Comparison of ENCODE assay signal across 19 mouse cellular contexts in the genomic region with DNA sequence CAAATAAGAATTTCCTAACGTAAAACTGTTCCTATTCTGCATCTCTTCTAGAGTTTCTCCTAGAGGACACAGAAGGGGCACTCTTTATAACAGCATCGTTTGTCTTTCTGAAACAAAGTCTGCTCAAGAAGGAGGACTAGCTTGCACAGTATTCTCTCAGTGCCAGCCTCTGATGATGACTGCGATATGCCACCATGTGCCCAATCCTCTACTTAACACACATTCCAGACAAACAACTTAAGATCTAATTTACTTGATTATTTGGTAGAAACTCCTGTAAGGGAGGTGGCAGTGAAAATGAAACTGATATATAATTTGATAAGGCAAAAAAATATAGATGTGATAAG.
A peak's percentile ranks its signal among the peaks of the same experiment; 100 is the strongest.
DNase-seq lines count a peak whose midpoint lies in the region; ATAC-seq and TF ChIP-seq lines count a peak whose summit lies in the region.
"Had no signal": no experiment of that assay in that cellular context is flagged by ENCODE, and none has a peak within 500 bp of the region (broad histone marks: within the 10 kb centered on the region; RNA-seq: fewer than 3 reads in every experiment).

No protein-coding gene starts in this region.

- ATAC-seq in neural tube, embryonic 13.5 days (ENCODE audit: low read depth) = no peak
- no peak for ATAC-seq in neural tube, embryonic 15.5 days (ENCODE audit: low FRiP score)
- ATAC-seq in intestine, embryonic 15.5 days = peak; percentile 62
- no peak for ATAC-seq in intestine, postnatal 0 days
- no peak for ATAC-seq in kidney, embryonic 14.5 days (ENCODE audit: low FRiP score, low TSS enrichment)
- ATAC-seq: forebrain, embryonic 13.5 days; forebrain, embryonic 15.5 days had no signal

- 0 out of 2 replicates have a peak overlapping the region, but pooled peaks have one; percentile 28 for H3K27ac ChIP-seq in neural tube, embryonic 13.5 days (replicated peaks)
- no peak overlapping the region for H3K27ac ChIP-seq in neural tube, embryonic 15.5 days (replicated peaks)
- H3K27ac ChIP-seq in intestine, embryonic 15.5 days = no peak overlapping the region
- no peak overlapping the region for H3K27ac ChIP-seq in intestine, postnatal 0 days (ENCODE audit: low read depth, low read length)
- no peak overlapping the region for H3K27ac ChIP-seq in kidney, embryonic 14.5 days (ENCODE audit: low read depth, low read length)
- H3K27ac ChIP-seq: embryonic facial prominence, embryonic 10.5 days; embryonic facial prominence, embryonic 12.5 days; forebrain, embryonic 13.5 days; forebrain, embryonic 15.5 days had no signal

- DNase-seq in lung, postnatal 4 days = no peak
- no peak for DNase-seq in urinary bladder, postnatal 25 days (ENCODE audit: low spot score)
- DNase-seq: adrenal gland, adult 2 months; adrenal gland, postnatal 10 days; adrenal gland, postnatal 36 days; cerebellum, adult 11-12 months; cerebellum, adult 2 months; cerebellum, adult 9-10 months; cerebellum, postnatal 10 days; cerebellum, postnatal 25 days had no signal

- H3K4me2 ChIP-seq in neural tube, embryonic 13.5 days = no peak overlapping the region
- no peak overlapping the region for H3K4me2 ChIP-seq in neural tube, embryonic 15.5 days
- H3K4me2 ChIP-seq in intestine, embryonic 15.5 days (replicated peaks) = no peak overlapping the region
- peak overlapping the region; percentile 27 for H3K4me2 ChIP-seq in intestine, postnatal 0 days (replicated peaks; ENCODE audit: low read depth)
- H3K4me2 ChIP-seq in kidney, embryonic 14.5 days (replicated peaks; ENCODE audit: low read depth, low read length) = no peak overlapping the region
- H3K4me2 ChIP-seq: embryonic facial prominence, embryonic 12.5 days; forebrain, embryonic 13.5 days; forebrain, embryonic 15.5 days had no signal

- no peak overlapping the region for H3K4me3 ChIP-seq in neural tube, embryonic 13.5 days
- no peak overlapping the region for H3K4me3 ChIP-seq in neural tube, embryonic 15.5 days (replicated peaks)
- H3K4me3 ChIP-seq in intestine, embryonic 15.5 days (replicated peaks) = no peak overlapping the region
- no peak overlapping the region for H3K4me3 ChIP-seq in intestine, postnatal 0 days (ENCODE audit: low read depth, low read length)
- H3K4me3 ChIP-seq in kidney, embryonic 14.5 days (ENCODE audit: low read length) = no peak overlapping the region
- H3K4me3 ChIP-seq: embryonic facial prominence, embryonic 10.5 days; embryonic facial prominence, embryonic 12.5 days; forebrain, embryonic 13.5 days; forebrain, embryonic 15.5 days had no signal

- H3K9me3 ChIP-seq in neural tube, embryonic 13.5 days = no peaks in the 10 kb centered on the region
- no peaks in the 10 kb centered on the region for H3K9me3 ChIP-seq in neural tube, embryonic 15.5 days (replicated peaks)
- no peaks in the 10 kb centered on the region for H3K9me3 ChIP-seq in intestine, embryonic 15.5 days
- no peaks in the 10 kb centered on the region for H3K9me3 ChIP-seq in intestine, postnatal 0 days (ENCODE audit: control insufficient read depth)
- no peaks in the 10 kb centered on the region for H3K9me3 ChIP-seq in kidney, embryonic 14.5 days (ENCODE audit: control insufficient read depth, low read length)
- H3K9me3 ChIP-seq: embryonic facial prominence, embryonic 10.5 days; embryonic facial prominence, embryonic 12.5 days; forebrain, embryonic 13.5 days; forebrain, embryonic 15.5 days had no signal

- H3K4me1 ChIP-seq in neural tube, embryonic 13.5 days (replicated peaks) = 0 out of 2 replicates have a peak, but pooled peaks cover 4% of the 10 kb centered on the region
- no peaks in the 10 kb centered on the region for H3K4me1 ChIP-seq in neural tube, embryonic 15.5 days
- no peaks in the 10 kb centered on the region for H3K4me1 ChIP-seq in intestine, embryonic 15.5 days (replicated peaks)
- H3K4me1 ChIP-seq in intestine, postnatal 0 days (replicated peaks; ENCODE audit: control insufficient read depth, insufficient read depth, low read length) = no peaks in the 10 kb centered on the region
- no peaks in the 10 kb centered on the region for H3K4me1 ChIP-seq in kidney, embryonic 14.5 days (ENCODE audit: control insufficient read depth, insufficient read depth, low read length)
- H3K4me1 ChIP-seq: embryonic facial prominence, embryonic 10.5 days; embryonic facial prominence, embryonic 12.5 days; forebrain, embryonic 13.5 days had no signal

- no peak overlapping the region for H3K9ac ChIP-seq in neural tube, embryonic 13.5 days
- H3K9ac ChIP-seq in neural tube, embryonic 15.5 days (replicated peaks) = no peak overlapping the region
- H3K9ac ChIP-seq in intestine, embryonic 15.5 days = no peak overlapping the region
- no peak overlapping the region for H3K9ac ChIP-seq in intestine, postnatal 0 days (ENCODE audit: low read depth, low read length)
- H3K9ac ChIP-seq in kidney, embryonic 14.5 days (ENCODE audit: low read depth, low read length) = no peak overlapping the region
- H3K9ac ChIP-seq: embryonic facial prominence, embryonic 12.5 days; forebrain, embryonic 13.5 days; forebrain, embryonic 15.5 days had no signal

- no peaks in the 10 kb centered on the region for H3K36me3 ChIP-seq in neural tube, embryonic 13.5 days
- H3K36me3 ChIP-seq in neural tube, embryonic 15.5 days = no peaks in the 10 kb centered on the region
- no peaks in the 10 kb centered on the region for H3K36me3 ChIP-seq in intestine, embryonic 15.5 days
- no peaks in the 10 kb centered on the region for H3K36me3 ChIP-seq in intestine, postnatal 0 days (ENCODE audit: control insufficient read depth, insufficient read depth)
- H3K36me3 ChIP-seq in kidney, embryonic 14.5 days (ENCODE audit: control insufficient read depth, insufficient read depth, low read length) = no peaks in the 10 kb centered on the region
- H3K36me3 ChIP-seq: embryonic facial prominence, embryonic 10.5 days; embryonic facial prominence, embryonic 12.5 days; forebrain, embryonic 15.5 days had no signal

- no peaks in the 10 kb centered on the region for H3K27me3 ChIP-seq in neural tube, embryonic 13.5 days
- no peaks in the 10 kb centered on the region for H3K27me3 ChIP-seq in neural tube, embryonic 15.5 days (replicated peaks)
- no peaks in the 10 kb centered on the region for H3K27me3 ChIP-seq in intestine, embryonic 15.5 days (replicated peaks)
- no peaks in the 10 kb centered on the region for H3K27me3 ChIP-seq in intestine, postnatal 0 days (replicated peaks; ENCODE audit: control insufficient read depth, insufficient read depth, low read length)
- no peaks in the 10 kb centered on the region for H3K27me3 ChIP-seq in kidney, embryonic 14.5 days (ENCODE audit: control insufficient read depth, insufficient read depth, low read length)
- H3K27me3 ChIP-seq: embryonic facial prominence, embryonic 12.5 days; forebrain, embryonic 13.5 days; forebrain, embryonic 15.5 days had no signal

- whole genome bisulfite sequencing in neural tube, embryonic 13.5 days = 68% methylated on average over 3 of the region's 3 CpGs
- 64% methylated on average over 3 of the region's 3 CpGs for WGBS in neural tube, embryonic 15.5 days
- WGBS in intestine, embryonic 15.5 days = 58% methylated on average over 3 of the region's 3 CpGs
- WGBS in intestine, postnatal 0 days = 42% methylated on average over 3 of the region's 3 CpGs
- WGBS in kidney, embryonic 14.5 days = 52% methylated on average over 3 of the region's 3 CpGs

- no peak for TF ChIP-seq CTCF in intestine, postnatal 0 days (IDR thresholded peaks at IDR 0.05; ENCODE audit: low read depth)
